Mouse (Mus musculus) regulatory T cell (primary cell): Measurements from ENCODE around the gene Phf11c.
"Not testable (repeated sequence)": the region's sequence is repeated elsewhere in the genome, so short reads cannot be mapped to it uniquely, and the experiment has no call there.

ENCODE experiments used
- in situ Hi-C: fragments of 300-600 bp; cut with MboI, MseI; formaldehyde crosslinking; loops from one replicate; pipeline ENCODE4 v1.15.1; 2025; ENCODE audit warnings: high pct_unique_total_duplicates

Gene Phf11c

DNA sequence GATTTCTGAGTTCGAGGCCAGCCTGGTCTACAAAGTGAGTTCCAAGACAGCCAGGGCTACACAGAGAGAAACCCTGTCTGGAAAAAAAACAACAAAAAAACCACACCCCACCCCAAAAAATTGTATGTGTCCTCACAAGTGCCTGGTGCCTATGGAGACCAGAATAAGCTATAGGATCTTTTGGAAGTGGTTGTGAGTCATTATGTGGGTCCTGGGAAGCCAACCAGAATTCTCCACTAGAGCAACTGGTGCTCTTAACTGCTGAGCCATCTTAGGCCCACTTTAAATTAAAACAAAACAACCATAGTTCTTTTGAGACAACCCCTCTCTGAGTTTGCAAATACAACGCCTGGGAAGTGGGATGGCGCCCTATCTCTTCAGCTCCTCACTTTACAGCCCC is at the start of gene Phf11c:
Gene Phf11c (minus strand): TSS at position 101 of the 400 bp plus-strand sequence.
- in situ Hi-C loops: no loop called here

DNA sequence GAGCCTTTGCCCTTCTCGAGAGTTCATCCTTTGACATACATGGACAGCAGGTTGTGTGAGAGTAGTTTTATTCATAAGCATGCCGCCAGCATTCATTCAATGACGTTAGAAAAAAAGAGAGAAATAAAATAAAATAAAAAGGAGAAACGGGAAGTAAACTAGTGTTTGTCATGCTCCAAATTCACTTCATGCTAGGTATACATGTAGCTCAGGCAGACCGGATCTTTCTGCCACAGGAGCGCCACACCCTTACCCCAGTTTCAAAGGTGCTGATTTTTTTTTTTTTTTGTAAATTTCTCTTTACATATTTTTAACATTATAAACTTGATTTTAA is 46.3 kb upstream of the Phf11c start:
- in situ Hi-C loops: no loop called here

DNA sequence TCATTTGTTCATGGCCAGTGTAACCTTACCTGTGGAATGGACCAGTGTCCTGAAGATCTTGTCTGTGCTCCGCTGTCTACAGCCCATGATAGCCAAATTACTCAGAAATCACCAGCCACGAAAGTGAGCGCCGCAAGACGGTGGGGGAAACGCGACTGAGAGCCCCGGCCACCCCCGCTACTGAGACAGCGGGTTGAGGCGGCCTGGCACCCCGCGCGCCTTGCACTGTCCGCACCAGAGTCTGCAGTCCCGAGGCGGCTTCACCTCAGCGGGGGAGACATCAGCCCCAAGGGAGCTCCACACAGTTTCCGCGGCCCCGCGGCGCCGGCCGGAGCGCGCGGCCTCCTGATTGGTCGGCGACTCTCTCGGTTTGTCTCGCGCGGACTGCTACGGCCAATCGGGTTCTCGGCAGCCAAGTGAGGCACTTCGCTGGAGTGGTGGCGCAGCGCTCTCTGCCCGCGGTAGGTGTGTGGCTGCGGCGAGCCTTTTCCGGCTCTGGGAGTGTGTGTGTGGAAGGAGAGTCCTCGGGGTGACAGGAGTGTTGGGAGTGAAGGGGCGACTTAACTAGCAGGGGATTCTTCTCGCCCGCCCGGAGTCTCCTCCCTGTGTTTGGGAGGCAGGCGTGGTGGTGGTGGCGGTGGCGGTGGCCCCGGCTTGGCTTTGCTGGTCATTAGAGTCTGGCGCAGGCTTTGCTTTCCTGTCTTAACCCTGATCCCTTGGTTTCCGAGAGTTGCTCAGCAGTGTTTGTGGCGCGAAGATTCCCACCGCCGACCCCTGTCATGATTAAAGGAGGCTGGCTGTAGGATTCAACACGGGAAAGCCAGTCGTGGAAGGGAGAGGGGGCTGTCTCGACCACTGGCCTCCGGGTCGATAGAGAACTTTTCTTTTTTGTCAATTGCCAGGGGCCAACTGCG is 45.6 kb upstream of the Phf11c start, which contains the start of the genes Setdb2 and Cab39l:
Gene Setdb2 (minus strand): TSS at position 327 of the 914 bp plus-strand sequence.
Gene Cab39l (plus strand): TSS at position 415 of the 914 bp plus-strand sequence.
- in situ Hi-C loops: no loop called here

DNA sequence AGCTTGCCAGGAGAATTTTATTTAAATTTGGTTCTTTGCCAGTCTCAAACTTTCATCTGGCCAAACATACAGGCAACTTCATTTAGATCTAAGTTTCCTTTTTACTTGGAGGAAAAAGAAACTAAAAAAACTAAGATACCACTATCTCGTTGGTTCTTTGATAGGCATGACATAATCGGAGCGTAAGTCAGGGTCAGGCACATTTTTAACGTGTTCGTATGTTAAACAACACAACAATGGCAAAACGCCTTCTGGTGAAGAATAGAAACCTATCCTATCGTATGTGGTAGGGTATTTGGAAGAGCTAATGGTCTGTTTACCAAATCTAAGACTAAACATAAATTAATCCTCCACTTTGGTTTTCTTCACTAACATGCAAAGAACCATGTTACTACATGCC is 44.9 kb upstream of the Phf11c start:
- in situ Hi-C loops: no loop called here

DNA sequence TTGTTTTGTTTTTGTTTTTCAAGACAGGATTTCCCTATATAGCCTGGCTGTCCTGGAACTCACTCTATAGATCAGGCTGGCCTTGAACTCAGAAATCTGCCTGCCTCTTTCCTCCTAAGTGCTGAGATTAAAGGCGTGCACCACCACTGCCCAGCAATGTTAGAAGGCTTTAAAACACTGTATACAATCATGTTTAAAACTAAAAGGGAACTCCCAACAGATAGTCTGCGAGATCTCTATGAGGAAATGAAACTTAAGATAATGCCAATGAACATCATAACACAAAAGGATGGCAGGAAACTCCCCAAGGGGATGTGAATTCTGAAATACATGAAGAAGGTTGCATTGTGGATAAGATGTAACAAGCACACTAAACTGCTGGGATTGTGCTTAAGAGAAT is 43.3 kb upstream of the Phf11c start:
- in situ Hi-C loops: no loop called here

DNA sequence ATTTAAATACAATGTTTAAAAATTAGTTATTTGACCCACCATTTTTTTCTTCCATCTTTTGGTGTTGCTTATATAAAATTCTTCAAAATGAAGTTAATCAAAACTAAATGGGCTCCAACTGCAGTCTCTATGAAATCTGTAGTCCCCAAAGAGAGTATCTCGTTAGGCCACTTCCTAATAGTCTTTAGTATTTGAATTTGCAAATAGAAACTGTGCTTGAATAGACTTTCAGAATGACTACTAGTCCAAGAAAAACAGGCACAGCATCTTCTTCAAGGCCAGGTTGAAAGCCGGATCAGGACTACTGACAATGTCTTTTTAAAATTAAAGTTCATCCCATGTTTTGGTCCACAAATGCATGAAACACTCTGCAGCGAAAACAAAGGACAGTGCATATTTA is 42.2 kb upstream of the Phf11c start:
- in situ Hi-C loops: no loop called here

DNA sequence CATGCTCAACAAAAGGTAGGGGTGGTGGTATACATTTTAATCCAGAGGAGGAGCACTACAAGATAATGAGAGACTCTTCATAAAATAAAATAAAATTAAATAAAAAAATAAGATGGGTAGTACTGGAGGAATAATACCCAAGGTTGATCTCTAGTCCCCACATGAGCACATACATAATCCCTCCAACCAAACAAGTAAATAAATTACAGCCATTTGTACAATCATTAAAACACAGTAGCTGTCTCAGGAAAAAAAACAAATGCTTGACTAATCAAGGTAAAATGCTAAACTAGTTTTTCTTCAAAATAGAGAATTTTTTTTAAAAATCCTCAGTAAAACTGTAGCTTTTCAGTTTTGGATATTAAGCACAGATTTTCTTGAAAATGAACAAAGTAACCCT is 40.0 kb upstream of the Phf11c start:
- in situ Hi-C loops: no loop called here

DNA sequence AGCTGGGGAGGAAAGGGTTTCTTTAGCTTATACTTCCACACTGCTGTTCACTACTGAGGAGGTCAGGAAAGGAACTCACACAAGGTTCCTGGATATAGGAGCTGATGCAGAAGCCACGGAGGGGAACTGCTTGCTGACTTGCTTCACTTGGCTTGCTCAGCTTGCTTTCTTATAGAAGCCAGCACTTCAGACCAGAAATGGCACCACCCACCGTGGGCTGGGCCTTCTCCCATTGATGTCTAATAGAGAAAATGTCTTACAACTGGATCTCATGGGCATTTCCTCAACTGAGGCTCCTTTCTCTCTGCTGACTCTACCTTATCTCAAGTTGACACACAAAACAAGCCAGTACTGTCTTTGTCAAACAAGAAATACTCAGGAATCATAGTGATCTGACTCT is 38.7 kb upstream of the Phf11c start:
- in situ Hi-C loops: no loop called here

DNA sequence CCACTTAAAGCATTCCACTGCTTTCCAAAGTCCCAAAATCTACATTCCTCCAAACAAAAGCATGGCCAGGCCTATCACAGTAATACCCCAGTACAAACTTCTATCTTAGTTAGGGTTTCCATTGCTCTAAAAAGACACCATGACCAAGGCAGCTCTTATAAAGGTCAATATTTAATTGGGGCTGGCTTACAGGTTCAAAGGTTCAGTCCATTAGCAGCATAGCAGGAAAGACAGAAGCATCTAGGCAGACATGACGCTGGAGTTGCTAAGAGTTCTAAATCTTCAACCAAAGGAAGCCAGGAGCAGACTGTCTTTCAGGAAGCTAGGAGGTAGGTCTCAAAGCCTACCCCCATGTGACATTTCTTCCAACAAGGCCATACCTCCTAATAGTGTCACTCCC is 35.4 kb upstream of the Phf11c start:
- in situ Hi-C loops: no loop called here

DNA sequence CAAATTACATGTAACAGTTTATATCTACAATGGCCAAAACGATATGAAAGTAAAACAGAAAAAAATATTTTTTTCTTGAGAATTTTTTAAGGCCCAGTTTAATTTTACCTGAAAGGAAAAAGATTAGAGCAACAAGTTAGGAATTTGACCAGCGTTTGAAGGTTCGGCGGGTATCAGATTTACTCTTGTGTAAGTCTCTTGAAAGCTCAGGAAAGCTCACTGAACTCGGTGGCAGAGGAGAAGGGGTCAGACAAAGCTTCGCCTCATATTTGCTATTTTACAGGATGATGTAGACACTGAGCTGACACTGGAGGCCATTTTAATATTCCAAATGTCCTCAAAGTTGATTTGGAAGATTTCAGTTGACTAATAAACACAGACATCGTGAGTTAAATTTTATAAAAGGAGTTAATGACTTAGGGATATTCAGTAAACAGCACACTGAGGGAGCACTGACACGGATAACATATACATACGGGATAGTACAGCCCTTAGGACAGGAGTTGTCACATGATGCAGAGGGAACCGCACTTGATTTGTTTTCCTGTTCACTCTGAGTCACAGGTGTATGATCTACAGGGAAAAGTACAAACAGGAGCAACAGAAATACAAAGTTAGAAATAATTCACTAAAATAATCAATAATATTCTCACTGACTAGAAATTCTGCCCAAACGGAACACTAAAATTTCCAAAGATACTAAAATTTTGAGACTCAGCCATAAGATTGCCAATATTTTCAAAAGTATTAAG is 27.9 kb upstream of the Phf11c start:
- in situ Hi-C loops: no loop called here

DNA sequence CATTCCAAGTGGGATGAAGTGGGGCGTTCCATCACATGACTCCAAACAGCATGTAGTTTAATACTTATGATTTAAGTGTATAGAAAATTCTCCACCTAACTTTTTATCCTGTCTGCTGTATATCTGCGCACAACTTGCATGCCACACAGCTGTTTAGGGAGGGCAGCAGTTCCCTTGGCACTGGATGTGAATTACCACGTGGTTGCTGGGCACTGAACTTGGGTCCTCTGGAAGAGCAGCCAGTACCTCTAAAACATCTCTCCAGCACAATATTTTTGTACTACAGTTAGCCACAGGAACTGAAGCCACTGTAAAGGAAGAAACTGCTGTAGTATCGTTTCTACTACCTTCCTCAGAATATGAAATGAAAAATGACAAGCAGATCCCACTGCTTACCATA is 23.0 kb upstream of the Phf11c start:
- in situ Hi-C loops: no loop called here

DNA sequence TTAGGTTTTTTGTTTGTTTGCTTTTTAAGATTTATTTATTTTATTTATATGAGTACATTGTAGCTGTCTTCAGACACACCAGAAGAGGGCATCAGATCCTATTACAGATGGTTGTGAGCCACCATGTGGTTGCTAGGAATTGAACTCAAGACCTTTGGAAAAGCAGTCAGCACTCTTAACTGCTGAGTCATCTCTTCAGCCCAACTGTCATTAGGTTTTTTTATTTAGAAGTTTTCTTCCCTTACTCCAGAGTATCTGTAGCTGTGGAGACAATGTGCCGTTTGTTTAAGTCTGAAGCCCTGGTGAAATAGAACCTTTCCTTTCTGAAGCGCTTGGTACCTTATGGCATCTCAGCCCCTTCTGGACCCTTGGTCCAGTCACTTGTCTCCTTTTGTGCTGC is 19.8 kb upstream of the Phf11c start:
- in situ Hi-C loops: not testable (repeated sequence)

DNA sequence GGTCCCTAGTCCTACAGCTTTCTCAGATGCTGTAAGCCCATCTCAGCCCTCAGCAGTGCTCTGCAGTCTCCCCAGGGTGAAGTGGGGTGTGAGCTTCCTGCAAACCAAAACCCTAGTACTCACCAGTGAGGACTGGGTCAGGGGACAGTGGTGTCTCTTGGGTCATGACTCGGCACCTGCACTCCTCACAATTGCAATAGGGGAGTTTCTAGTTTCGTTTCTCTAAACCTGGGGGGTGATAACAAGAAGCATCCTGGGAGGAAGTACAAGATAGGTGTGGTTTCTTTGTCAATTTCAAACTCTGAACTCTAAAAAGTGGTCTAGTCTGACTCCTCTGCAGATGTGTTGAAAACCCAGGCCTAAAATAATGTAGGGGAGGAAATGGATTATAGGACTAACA is 1.8 kb upstream of the Phf11c start:
- in situ Hi-C loops: no loop called here

DNA sequence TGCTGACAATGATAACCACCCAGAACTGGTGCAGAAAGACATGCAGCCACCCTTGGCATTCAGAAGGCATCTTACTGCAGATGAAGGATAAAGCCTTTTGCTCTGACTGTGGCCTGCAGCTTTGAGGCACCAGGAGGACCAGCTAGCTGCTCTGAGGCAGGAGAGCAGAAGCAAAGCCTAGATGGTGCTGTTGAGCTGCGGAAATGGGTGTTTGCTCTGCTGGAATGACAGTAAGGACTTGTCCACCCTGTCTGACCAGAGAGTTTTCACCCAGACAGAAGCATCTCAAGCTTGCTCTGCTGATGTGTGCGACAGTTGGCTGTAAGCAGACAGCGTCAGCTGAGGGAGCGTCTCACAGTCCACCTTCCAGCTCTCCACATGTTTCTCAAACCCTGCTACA is 5.0 kb downstream of the Phf11c start:
- in situ Hi-C loops: not testable (repeated sequence)

DNA sequence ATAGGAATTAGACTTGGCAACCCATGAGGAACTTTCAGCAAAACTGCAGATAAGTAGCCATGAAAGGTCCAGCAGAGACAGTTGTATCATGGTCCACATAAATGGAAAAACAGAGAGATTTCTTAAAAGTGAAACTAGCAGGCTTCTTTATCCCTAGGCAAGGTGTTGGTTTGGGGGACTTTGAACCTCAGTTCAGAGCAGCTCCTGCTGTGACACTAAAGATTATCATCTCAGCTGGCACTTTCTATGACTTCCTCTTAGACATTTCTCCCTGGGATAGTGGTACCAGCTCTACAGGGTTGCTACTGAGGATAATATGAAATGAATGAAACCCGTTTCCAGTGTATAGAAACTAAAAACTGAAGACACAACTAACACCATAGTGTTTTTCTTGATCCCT is 5.6 kb downstream of the Phf11c start:
- in situ Hi-C loops: no loop called here

DNA sequence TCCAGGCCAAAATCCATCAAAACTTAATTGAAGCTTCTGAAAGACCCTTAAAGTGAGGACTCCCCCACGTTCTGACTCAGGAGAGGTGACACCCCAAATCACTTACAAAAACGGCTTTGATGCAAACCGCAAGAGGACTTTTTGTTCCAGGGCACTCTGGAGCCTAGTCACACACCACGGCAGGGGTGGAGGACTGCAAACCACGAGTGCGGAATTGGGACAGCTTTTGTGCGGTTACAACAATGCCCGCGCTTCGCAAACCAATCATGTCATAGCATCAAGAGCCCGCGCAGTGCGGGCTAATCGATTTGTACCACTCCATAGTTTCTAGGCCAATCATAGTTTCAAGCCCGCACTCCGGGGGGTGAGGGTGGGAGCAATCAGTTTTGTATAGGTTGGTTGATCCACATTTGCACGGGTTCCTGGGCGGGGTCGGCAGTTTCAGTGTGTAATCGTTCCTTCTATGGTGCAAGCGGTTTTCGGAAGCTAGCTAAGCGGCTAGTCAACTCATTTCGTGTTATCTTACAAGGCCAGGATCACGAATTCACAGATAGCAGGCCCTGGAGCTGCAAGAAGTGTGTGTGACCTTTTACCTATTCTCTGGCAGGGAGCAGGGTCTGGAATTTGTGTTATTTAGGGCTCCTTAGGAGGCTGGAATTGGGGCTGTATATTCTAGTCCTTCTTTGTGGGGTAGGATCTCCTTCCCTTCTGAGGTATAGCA is 24.7 kb downstream of the Phf11c start:
- in situ Hi-C loops: no loop called here

DNA sequence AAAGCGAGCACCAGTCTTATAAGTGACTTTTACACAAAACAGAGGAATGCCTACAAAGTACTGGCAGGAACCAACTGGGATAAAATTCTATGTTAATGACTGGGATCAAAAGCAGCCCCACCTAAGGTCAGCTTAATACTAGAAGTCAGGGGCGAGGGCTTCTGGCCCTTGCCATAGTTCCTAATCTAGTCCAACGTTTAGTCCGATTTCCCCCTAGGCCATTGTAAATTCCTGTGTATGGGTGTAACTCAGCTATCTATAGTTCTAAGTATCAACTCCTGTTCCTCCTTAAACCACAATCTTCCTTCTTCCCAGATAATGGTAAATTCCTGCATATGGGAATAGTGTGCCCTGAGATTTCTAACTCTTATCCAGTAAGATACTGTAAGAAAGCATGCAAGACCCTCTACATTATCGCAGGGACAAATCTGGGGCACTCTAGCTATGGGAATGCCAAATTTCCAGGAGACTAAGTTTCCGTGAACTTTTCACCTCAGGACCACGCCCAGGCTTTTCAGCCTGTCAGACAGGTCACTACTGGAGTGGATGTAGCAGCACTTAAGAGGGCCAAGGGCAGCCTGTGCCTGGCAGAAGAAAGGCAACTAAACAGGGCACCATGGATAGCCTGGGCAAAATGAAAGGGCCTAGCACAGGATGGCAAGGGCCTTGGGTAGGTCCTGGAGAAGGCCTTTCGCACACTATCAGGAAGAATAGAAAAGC is 28.6 kb downstream of the Phf11c start:
- in situ Hi-C loops: loop anchor here (10.0 kb wide), 1 partner anchor 908 kb away; no protein-coding TSS in a partner anchor

DNA sequence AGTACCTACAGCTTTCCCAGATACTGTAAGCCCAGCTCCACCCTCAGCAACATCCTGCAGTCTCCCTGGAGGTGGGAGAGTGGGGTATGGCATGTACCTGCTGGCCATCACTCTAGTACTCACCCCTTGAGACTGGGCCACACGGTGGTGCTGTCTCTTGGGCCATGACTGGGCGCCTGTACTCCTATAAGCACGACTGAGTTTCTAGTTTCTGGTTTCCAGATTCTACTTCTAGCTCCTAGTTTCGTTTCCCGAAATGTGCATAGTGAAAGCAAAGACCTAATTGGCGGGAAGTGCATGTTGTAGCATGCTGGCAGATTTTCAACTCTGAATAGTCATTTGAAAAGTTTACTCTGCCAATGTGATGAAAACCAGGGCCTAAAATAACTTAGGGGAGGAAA is 29.9 kb downstream of the Phf11c start, which contains the start of gene Phf11d:
Gene Phf11d (minus strand): TSS at position 227 of the 401 bp plus-strand sequence.
- in situ Hi-C loops: loop anchor here (10.0 kb wide), 1 partner anchor 910 kb away; no protein-coding TSS in a partner anchor

DNA sequence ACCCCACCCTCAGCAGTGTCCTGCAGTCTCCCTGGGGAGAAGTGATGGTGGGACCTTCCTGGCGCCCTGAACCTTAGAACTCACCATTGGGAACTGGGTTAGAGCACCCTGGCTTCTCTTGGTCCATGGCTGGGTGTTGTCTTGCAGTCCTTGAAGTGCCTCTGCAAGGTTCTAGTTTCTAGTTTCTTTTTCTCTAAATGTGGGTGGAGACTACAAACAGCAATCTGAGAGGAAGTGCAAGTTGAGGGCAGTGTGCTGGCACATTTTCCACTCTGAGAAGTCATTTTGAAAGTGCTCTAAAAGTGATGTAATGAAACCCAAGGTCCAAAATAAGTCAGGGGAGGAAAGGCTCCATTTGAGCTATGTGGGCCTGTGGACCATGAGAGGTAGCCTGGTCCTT is 54.0 kb downstream of the Phf11c start, which contains the start of gene Phf11b:
Gene Phf11b (minus strand): TSS at position 163 of the 400 bp plus-strand sequence.
- in situ Hi-C loops: not testable (repeated sequence)

DNA sequence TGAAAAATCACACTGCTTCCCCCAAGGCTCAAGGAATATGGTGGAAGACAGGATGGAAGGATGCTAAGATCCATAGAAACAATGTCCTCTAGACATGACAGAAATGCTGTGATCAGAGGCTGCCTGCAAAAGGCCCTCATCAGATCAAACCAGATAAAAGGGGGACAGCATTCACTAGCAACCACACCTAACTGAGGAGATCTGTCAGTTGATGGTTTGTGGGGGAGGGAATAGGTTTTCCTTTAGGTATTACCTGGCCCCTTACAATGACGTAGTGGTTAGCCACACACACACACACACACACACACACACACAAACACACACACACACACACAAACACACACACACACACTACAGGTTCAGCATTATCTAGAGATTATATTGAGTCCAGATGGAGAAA is 55.6 kb downstream of the Phf11c start:
- in situ Hi-C loops: loop anchor here (5.0 kb wide), 2 partner anchors 47 to 218 kb away; no protein-coding TSS in a partner anchor

DNA sequence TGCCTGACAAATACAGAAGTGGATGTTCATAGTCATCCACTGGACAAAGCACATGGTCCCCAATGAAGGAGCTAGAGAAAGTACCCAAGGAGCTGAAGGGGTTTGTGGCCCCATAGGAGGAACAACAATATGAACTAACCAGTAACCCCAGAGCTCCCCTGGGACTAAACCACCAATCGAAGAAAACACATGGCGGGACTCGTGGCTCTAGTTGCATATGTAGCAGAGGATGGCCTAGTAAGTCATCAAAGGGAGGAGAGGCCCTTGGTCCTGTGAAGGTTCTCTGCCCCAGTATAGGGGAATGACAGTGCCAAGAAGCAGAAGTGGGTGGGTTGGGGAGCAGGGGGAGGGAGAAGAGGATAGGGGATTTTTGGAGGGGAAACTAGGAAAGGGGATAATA is 59.1 kb downstream of the Phf11c start:
- in situ Hi-C loops: loop anchor here (5.0 kb wide), 2 partner anchors 44 to 221 kb away; no protein-coding TSS in a partner anchor
